In genomic region chr6:97321156-97321555, GRCm38 (mm10) we compare ENCODE assay signal across 16 mouse cellular contexts.
A peak's percentile ranks its signal among the peaks of the same experiment; 100 is the strongest.
DNase-seq lines count a peak whose midpoint lies in the region; ATAC-seq and TF ChIP-seq lines count a peak whose summit lies in the region.
"Had no signal": no experiment of that assay in that cellular context is flagged by ENCODE, and none has a peak within 500 bp of the region (broad histone marks: within the 10 kb centered on the region; RNA-seq: fewer than 3 reads in every experiment).

No protein-coding gene starts in this region.

- no peaks in the 10 kb centered on the region for H3K9me3 ChIP-seq in heart, embryonic 13.5 days
- H3K9me3 ChIP-seq in lung, embryonic 16.5 days (ENCODE audit: control insufficient read depth, low read length): no peaks in the 10 kb centered on the region
- H3K9me3 ChIP-seq in heart, postnatal 0 days (replicated peaks; ENCODE audit: control insufficient read depth, low read length): no peaks in the 10 kb centered on the region
- H3K9me3 ChIP-seq: limb, embryonic 15.5 days; midbrain, embryonic 12.5 days; neural tube, embryonic 13.5 days; stomach, embryonic 15.5 days had no signal

- H3K9ac ChIP-seq in heart, embryonic 13.5 days: peak overlapping the region; percentile 37; the same call in 1 of the 2 replicates
- H3K9ac ChIP-seq in lung, embryonic 16.5 days (ENCODE audit: low read length): no peak overlapping the region
- no peak overlapping the region for H3K9ac ChIP-seq in heart, postnatal 0 days (replicated peaks; ENCODE audit: low read depth, low read length)
- H3K9ac ChIP-seq: limb, embryonic 15.5 days; midbrain, embryonic 12.5 days; neural tube, embryonic 13.5 days; stomach, embryonic 15.5 days had no signal

- DNase-seq in heart, postnatal 25 days (ENCODE audit: low spot score): no peak
- no peak for DNase-seq in lung, postnatal 14 days
- peak; percentile 25 for DNase-seq in heart, postnatal 0 days (ENCODE audit: low spot score)
- peak; percentile 35 for DNase-seq in thymus, postnatal 14 days
- DNase-seq in adrenal gland, postnatal 4 days (ENCODE audit: low spot score in 2 of 2): no peak
- DNase-seq in embryo, embryonic 10 days (ENCODE audit: low spot score): no peak
- DNase-seq: cerebellum, postnatal 10 days; layer of hippocampus, adult 9-11 months; right cerebral cortex, adult 18-20 months had no signal

- TF ChIP-seq EP300 in heart, postnatal 0 days (IDR thresholded peaks at IDR 0.05; ENCODE audit: low read depth): no peak

- TF ChIP-seq CTCF in heart, postnatal 0 days (IDR thresholded peaks at IDR 0.05; ENCODE audit: low read depth): no peak

- peaks cover 29% of the 10 kb centered on the region for H3K4me1 ChIP-seq in heart, embryonic 13.5 days
- no peaks in the 10 kb centered on the region; the same call in 1 of the 2 replicates for H3K4me1 ChIP-seq in lung, embryonic 16.5 days (replicated peaks; ENCODE audit: control insufficient read depth, insufficient read depth, low read length)
- H3K4me1 ChIP-seq in heart, postnatal 0 days (ENCODE audit: control insufficient read depth, insufficient read depth): 0 out of 2 replicates have a peak, but pooled peaks cover 3% of the 10 kb centered on the region
- H3K4me1 ChIP-seq: limb, embryonic 15.5 days; midbrain, embryonic 12.5 days; neural tube, embryonic 13.5 days; stomach, embryonic 15.5 days had no signal

- H3K27me3 ChIP-seq in heart, embryonic 13.5 days (replicated peaks): no peaks in the 10 kb centered on the region
- H3K27me3 ChIP-seq in lung, embryonic 16.5 days (ENCODE audit: control insufficient read depth, insufficient read depth, low read depth, low read length): no peaks in the 10 kb centered on the region
- H3K27me3 ChIP-seq in heart, postnatal 0 days (ENCODE audit: control insufficient read depth, insufficient read depth, low read length): no peaks in the 10 kb centered on the region
- H3K27me3 ChIP-seq: CH12.LX; limb, embryonic 15.5 days; midbrain, embryonic 12.5 days; neural tube, embryonic 13.5 days; stomach, embryonic 15.5 days had no signal

- WGBS in heart, embryonic 13.5 days: 29% methylated on average over 11 of the region's 11 CpGs
- WGBS in lung, embryonic 16.5 days: 38% methylated on average over 11 of the region's 11 CpGs
- WGBS in heart, postnatal 0 days: 38% methylated on average over 11 of the region's 11 CpGs

- peak overlapping the region; percentile 70 for H3K27ac ChIP-seq in heart, embryonic 13.5 days (replicated peaks)
- H3K27ac ChIP-seq in lung, embryonic 16.5 days (ENCODE audit: low read length): no peak overlapping the region
- H3K27ac ChIP-seq in heart, postnatal 0 days (ENCODE audit: low read depth): peak overlapping the region; percentile 2
- H3K27ac ChIP-seq: limb, embryonic 15.5 days; midbrain, embryonic 12.5 days; neural tube, embryonic 13.5 days; stomach, embryonic 15.5 days had no signal

- peaks cover 37% of the 10 kb centered on the region for H3K36me3 ChIP-seq in heart, embryonic 13.5 days
- H3K36me3 ChIP-seq in lung, embryonic 16.5 days (ENCODE audit: control insufficient read depth, insufficient read depth, low read length): no peaks in the 10 kb centered on the region
- no peaks in the 10 kb centered on the region; the same call in 1 of the 2 replicates for H3K36me3 ChIP-seq in heart, postnatal 0 days (replicated peaks; ENCODE audit: control insufficient read depth, insufficient read depth, low read length)
- H3K36me3 ChIP-seq: limb, embryonic 15.5 days; stomach, embryonic 15.5 days had no signal

- H3K4me3 ChIP-seq in heart, embryonic 13.5 days: no peak overlapping the region
- H3K4me3 ChIP-seq in lung, embryonic 16.5 days (ENCODE audit: low read length): no peak overlapping the region
- no peak overlapping the region for H3K4me3 ChIP-seq in heart, postnatal 0 days (ENCODE audit: low read depth, low read length)
- H3K4me3 ChIP-seq: limb, embryonic 15.5 days; midbrain, embryonic 12.5 days; neural tube, embryonic 13.5 days; stomach, embryonic 15.5 days had no signal

- intact Hi-C loops in heart, postnatal 25 days (cut with DNase I): no loop called here

- H3K4me2 ChIP-seq in heart, embryonic 13.5 days: 0 out of 2 replicates have a peak overlapping the region, but pooled peaks have one; percentile 18
- no peak overlapping the region for H3K4me2 ChIP-seq in lung, embryonic 16.5 days (ENCODE audit: low read depth, low read length)
- H3K4me2 ChIP-seq in heart, postnatal 0 days (ENCODE audit: low read depth, low read length): no peak overlapping the region
- H3K4me2 ChIP-seq: limb, embryonic 15.5 days; midbrain, embryonic 12.5 days; neural tube, embryonic 13.5 days; stomach, embryonic 15.5 days had no signal

- ATAC-seq in heart, embryonic 13.5 days (ENCODE audit: extremely low read depth, insufficient number of reproducible peaks, low FRiP score, low TSS enrichment): no peak
- ATAC-seq in lung, embryonic 16.5 days (ENCODE audit: low read depth): peak; percentile 65
- peak; percentile 27; the same call in 1 of the 2 replicates for ATAC-seq in heart, postnatal 0 days (ENCODE audit: insufficient read depth, low read depth)

Comparison
In these comparisons a context has a peak if more than half of its experiments do, and no peak if none do; other contexts are left out.
1. DNase-seq: peak in heart, postnatal 0 days (single experiment) and thymus, postnatal 14 days (single experiment); none in heart, postnatal 25 days (single experiment), lung, postnatal 14 days (single experiment), adrenal gland, postnatal 4 days (0 of 2) and embryo, embryonic 10 days (single experiment).